Mouse (Mus musculus) E14TG2a.4 (cell line): ENCODE data around the gene Fdxacb1.

Experiments
- CTCF ChIP-seq: conservative IDR thresholded peaks from 2 replicates; pipeline ENCODE4 v1.5.1; 2014; ENCODE audit warnings: low read length
- NANOG ChIP-seq: IDR thresholded peaks from 2 replicates; pipeline ENCODE4 v1.6.1; 2014; ENCODE audit warnings: borderline replicate concordance, low read length, mixed read lengths

- TF ChIP-seq CTCF (no peak), NANOG (no peak)
Observed at GRCm38 (mm10) chr9:50752784-50753615, 15.0 kb upstream of the Fdxacb1 start.
